Mouse (Mus musculus) right cerebral cortex, postnatal 14 days (tissue): ENCODE results near the gene Capg.

Experiments
- DNase-seq: peaks from one replicate; pipeline ENCODE4 v3.0.0; 2022

Gene Capg

DNA sequence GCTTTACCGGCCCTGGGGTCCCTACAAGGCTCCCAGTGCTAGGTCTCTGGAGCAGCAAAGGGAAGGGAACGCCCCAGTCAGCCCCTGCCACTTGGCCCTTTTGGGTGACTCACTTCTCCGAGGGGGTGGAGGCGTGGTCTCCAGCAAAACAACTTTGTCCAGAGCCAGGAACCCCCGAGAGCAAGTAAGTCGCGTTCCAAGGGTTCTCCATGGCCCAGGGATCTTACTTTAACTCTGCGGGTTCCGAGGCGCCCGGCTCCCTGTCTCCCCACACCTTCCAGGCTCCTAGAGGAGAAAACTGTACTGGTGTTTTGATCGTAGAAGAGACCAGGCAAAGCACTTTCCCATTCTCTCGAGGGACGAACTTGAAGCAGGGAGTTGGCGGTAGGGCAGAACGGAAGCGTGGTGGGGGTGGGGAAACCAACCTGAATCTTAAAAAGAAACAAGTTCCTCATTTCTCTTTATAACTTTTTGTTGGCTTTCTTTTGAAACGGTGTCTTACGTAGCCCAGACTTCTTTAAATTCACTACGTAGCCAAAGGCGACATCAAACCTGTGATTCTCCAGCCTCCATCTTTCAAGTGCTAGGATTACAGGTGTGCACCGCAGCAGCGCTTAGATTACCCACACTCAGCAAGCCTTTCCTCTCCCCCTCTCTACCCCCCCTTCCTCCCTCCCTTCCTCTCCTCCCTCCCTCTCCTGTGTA lies at the start of gene Capg:
Gene Capg (plus strand): TSS at position 109 of the 705 bp plus-strand sequence.
- DNase-seq: no peak

DNA sequence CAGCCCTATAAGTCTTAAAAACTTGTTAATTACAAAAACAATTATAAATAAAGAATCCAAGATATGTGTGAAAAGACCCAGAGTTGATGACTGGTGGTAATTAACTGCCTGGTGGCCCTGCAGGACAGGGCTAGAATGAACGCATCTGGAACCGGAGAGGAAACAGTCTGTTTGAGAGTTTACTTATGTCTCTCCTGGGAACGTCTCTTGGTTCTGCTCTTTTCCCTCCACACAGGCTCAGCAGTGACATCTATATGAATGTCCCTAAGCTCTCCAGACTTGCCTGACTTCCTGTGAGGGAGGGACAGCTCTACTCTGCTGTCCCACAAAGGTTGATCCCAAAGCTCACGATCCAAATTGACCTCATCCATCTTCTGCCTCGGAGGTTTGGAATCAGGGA lies 45.2 kb upstream of the Capg start:
- no peak for DNase-seq

DNA sequence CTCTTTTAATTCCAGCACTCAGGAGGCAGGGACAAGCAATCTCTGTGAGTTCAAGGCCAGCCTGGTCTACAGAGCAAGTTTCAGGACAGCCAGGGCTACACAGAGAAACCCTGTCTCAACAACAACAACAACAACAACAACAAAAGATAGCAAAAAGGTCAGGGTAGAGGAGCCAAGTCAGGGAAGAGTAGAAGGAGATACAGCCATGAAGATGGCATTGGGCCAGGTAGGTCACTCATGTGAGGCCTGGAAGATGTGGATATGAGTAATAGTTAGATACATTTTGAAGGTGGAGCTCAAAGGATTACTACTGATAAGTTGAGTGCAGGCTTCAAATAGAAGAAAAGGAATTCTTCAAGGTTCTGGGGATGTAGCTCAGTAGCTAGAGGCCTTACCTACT lies 40.9 kb upstream of the Capg start:
- DNase-seq: no peak

DNA sequence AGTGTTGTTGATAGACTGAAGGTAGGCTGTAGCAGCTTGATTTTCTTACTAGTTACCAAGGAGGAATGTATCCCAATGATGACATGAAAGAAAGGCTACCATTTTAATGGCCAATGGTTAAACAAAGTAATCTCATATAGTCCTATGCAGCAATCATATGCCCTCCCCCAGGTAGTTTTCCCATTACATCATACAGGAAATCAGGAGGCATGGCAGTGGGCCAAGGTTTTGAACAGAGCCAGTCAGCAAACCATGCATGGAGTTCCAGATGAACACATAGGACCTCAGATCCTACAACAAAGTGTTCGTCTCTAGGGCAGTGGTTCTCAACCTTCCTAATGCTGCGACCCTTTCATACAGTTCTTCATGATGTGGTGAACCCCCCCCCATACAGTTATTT lies 40.3 kb upstream of the Capg start:
- DNase-seq: no peak

DNA sequence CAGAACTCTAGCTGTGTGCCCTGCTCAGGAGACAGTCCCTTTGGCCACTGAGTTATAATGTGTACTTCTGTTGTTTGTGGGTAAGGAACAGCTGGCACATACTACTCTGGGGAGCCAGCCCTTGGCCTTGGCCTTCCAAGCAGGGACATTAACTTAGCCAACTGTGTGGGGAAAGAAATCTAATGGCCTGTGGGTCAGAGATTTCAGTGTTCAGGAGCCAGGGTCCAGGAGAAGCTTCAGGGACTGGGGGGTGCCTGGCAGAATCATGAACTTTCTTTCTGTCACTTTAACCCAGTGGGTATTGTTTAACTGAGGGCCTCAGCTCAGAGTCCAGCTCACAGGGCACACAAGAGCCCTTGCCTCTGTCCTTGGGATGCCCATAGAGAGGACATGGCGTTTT lies 38.1 kb upstream of the Capg start:
- no peak for DNase-seq

DNA sequence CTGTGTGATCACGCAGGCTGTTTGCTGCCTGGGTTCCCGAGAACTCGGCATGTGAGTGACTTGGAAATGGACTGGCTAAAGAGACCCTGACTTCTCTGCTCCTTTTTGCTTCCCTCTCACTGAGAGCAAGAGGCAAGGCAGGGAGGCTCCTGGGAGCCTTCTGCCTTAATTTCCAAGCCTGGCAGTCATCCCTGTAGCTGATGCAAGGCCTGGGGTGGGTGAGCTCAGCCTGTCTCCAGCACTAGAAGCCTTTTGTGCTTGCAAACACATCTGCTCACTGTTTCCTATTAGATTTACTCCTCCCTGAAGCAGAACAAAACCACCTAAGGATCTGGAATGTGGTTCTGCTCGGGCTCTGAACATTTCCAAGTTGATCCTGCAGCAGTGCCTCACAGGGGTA lies 35.6 kb upstream of the Capg start:
- DNase-seq: no peak

DNA sequence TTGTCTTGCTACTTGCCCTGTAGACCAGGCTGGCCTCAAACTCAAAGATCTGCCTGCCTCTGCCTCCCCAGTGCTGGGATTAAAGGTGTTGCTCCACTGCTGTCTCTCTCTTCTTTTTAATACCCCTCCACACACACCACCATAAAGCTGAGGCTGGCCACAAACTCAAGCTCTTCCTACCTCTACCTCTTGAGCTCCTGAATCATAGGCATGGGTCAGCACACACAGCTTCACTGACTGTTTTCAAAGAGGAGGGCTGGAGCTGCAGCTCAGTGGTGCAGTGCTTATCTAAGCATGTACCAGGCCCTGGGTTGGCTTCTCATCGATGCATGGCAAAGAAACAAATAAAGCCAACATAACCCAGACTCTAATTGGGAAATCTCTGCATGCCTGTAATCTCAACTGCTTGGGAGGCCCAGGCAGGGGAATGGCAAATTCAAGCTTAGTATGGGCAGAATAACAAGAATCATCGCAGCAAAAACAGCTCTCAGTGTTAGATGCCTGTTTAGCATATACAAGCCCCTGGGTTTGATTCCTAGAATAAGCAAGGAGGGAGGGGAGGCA lies 34.2 kb upstream of the Capg start:
- DNase-seq: no peak

DNA sequence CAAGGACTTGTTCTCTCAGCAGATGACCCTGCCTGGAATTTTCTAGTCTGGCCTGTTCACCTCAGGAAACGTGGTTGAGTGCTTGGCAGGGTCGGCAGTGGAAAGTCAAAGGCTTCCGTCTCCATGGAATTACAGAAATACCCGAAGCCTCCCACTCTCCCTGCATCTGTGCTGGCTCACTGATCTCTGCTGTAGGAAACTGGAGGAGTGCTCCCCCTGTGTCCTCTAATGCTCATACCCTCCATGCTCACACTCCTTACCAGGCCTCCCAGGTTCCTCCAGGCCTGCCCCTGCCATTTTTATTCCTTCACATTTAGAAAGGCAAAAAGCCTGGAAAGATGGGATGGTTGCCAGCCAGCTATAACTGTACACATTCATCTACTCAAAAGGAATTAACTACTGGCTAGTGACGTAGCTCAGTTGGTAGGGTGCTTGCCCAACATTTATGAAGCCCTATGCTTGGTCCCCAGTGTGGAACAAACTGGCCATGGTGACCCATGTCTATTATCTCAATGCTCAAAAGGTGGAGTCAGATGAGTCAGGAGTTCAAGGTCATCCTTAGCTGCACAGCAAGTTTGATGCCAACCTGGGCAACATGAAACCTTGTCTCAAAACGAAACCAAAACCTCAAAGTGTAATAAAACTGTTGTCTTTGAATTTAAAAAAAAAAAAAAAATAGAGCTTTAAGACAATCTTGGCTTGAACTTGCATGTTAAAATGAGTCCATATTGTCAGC lies 33.3 kb upstream of the Capg start:
- no peak for DNase-seq

DNA sequence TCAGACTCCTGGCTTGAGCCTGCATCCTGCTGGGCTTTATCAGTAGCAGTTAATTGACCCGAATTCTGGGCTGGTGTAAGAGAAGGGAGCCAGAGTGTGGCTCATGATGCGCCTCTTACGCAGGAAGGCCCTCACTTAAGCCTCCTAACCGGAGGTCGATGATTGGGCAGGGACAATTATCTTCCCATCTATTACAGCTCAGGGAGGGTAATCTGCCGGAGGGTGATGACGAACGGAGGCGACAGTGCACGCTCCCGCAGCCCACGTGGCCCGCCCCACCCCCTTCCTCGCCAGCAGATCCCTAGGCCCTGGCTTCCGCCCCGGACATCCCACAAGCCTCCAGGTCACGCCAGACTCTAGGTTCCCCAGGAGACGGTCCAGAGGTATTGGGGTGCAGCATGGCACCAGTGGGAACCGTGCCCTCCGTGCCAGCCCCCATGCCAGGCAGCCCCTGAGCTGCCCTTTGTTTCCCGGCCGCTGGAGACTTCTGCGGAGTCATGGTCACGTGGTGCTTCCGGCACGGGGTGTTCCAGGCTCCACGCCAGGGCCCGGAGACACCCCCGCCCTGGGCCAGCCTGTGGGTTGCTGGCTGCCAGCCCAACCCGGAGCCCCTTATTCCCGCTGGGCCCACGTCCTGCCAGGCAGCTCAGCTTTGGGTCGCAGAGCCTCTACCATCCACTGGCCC lies 31.7 kb upstream of the Capg start:
- peak; percentile 84 for DNase-seq

DNA sequence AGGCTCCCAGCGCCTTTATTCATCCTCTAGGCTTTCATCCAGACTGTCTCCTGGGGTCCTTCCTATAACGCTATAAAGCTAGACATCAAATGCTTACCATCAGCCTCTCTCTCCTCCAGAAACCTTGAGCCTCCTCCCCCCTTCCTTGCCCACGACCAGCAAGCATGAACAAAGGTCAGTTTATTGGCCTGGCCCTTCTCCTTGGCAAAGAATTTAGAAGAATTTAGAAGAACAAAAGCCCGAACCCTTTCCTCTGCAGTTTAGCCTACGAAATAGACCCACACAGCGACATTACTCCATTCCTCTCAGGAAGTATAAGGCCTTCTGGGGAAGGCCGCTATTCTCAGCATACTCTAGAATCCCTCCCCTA lies 31.1 kb upstream of the Capg start:
- no peak for DNase-seq

DNA sequence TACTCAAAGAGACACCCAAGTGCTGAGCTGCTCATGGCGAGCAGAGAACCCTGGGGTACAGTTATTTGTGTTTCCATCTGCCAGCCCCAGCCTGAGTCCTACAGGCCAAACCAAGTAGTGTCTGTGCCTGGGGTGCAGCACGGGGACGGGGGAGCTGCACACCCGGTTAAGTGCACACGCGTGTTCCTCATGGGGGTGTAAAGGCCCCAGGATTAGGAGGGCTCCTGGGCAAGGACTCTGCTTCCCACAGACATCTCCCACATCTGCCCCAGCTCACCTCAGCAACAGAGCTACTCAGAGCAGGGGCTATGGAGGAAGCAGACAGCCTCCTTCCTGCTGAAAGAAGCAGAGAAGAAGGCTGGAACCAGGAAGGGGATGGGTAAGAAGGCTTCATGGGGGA lies 28.5 kb upstream of the Capg start:
- no peak for DNase-seq

DNA sequence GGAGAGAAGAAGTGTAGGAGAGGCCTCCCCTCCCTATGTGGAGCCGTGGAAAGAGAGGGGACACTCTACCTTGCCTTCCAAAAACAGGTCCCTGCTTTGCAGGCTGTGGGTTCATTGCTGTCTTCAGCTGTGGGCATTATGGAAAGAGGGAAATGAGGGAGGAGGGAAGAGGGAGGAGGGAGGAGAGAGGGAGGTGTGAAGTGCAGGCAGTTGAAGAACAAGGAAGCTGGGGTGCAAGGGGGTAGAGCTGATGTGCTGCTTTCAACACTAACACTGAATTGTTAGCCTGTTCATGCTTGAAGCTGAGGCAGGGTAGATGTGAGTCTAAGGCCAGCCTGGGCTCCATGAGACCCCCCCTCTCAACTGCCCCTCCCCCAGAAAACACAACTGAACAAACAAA lies 25.3 kb upstream of the Capg start:
- DNase-seq: no peak

DNA sequence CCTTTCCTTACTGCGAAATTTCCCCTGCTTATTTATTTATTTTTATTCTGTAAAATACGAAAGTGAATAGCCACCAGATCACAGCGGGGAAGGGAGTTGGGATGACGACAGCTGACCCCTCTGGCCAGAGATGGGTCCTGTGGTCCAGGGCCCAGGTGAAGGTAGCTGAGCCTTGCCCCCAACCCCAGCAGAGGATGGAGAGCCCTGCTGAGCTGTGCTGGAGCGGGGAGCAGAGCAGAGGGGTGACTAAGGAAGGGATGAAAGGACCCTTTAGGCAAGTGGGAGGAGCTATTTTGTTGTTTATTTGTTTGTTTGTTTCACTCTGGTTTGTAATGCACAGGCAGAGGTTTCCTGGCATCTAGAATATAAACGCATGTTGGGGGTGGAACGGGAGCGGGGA lies 24.9 kb upstream of the Capg start:
- no peak for DNase-seq

DNA sequence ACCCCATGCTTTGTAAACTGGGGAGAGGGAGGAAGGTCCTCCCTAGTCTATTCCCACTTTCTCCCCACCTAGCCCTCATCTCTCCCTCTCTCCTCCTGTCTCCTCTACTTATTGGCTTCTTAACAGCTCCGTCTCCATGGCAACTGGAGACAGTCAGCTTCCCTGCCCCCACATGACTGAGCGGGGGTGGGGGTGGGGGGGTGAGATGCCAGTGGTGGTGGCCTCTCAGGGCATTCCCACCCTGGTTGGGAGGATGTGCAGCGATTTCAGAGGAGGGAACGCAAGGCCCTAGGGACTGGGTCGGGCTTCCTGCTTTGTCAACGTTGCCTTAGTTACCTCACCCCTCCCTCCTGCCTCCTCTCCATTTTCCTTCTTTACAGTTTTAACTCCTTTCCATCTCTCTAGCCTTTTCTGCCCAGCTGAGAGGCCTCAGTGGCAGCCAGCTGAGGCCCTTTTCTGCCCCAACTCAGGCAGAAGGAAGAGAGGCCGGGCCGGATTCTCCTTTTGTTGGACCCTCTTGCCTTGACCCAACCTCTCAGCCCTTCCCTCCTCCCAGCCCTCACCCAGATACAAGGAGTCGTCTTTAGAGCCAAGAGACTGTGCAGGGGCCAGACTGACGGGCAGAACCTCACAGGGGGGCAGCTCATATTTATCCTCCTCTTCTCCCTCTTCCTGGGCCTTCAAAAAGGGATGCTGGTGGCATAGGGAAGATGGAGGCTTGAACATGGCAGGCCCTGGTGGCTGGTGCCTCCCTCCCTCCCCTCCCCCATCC lies 24.1 kb upstream of the Capg start:
- peak; percentile 65 for DNase-seq

DNA sequence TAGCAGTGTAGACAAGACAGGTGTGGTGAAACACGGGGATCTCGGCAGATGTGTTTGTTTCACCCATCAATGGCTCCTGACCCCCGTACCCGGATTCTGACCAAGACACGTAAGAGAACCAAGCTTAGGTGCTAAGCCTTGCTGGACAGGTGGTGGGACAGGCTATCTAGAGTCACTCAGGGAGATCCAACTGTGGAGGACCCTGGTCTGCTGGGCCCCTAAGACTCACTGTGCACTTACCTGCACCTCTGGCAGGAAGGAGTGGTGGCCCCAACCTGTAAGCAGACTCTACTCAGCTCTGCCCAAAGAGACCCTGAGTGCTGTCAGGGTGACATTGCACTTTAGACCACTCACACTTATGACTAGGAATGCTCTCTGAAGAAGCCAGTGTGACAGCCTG lies 23.3 kb upstream of the Capg start:
- no peak for DNase-seq

DNA sequence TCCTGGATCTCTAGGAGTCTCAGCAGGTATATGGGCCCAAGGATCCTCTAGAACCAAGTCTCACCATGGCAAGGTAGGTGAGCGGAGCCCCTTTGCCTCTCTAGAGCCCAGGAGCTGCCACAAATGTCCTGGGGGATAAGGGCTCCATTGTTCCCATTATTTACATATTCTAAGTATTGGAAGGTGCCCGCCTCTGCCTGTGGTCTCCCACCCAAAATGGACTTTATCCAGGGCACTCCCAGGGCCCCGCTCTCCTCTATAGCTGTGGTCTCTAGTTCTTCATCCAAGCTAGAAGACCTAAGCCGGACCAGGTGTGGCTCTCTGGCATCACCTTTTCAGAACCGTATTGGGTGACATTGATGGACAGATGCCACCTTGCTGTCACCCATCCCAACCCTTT lies 22.6 kb upstream of the Capg start, which contains the start of gene Sh2d6:
Gene Sh2d6 (minus strand): TSS at position 101 of the 400 bp plus-strand sequence.
- no peak for DNase-seq

DNA sequence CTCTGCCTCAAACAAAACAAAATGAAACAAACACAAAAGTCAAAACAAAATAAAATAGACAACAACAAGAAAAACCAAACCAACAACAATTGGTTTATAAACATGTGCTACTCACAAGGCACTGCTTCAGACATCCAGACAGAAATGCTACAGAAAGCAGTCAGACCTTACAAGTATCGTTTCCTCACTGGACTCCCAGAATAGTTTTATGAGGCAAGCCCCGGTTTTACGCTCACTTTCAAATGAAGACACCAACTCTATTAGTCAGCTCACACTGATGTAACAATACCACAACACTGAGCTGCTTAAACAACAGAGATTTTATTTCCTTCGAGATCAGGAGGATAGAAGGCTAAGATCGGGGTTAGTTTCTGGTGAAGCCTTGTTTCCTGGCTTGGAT lies 21.9 kb upstream of the Capg start:
- no peak for DNase-seq

DNA sequence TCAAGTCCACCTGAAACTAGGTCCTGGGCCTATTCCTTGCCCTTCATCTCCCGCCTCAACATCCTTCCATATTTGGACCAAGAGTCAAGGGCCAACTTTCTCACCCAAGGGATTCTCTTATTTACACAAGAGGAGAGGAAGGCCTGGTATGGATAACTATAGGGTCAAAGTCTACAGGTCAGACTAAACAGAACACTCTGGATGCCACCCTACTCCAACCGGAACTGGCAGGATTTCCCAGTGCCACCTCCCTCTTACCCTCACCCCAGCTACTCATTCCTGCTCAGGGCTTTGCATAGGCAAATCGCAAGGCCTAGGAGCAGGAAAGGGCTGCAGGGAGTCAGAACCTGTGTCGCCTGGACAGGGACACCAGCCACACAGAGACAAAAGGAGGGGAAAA lies 21.0 kb upstream of the Capg start:
- no peak for DNase-seq

DNA sequence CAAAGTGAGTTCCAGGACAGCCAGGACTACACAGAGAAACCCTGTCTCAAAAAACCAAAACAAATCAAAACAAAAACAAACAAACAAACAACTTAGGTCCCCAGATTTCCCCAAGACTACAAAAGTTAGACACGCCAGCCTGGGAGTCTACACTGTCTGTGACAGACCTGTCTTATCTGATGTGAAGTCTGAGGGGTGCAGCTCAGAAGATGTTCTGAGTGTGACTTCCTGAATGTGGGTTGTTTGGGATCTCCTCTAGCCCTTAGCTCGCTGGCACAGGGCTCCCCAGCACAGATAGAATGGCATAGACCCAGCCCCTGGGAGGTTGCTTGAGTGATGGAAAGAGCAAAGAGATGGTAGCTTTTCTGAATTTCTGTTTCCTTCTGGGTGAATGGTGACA lies 20.0 kb upstream of the Capg start:
- no peak for DNase-seq

DNA sequence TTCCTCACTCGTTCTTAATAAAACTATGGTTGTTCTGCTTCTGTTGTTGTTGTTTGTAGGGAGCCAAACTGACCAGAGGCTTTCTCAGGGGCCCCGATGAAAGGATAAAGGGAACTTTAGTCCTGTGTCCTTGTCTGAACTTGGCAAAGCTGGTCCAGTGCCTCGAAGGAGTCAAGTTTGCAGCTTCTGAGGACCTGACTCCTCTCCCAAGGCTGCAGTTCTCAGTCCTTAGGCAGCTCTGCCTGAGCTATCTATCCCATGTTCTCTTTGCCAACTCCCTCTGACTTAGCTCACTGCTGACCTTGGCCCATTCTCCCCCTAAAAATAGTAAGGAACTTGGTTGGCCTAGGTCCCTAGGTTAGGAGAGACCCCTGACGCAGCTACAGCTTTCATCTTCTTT lies 17.1 kb upstream of the Capg start:
- DNase-seq: no peak

DNA sequence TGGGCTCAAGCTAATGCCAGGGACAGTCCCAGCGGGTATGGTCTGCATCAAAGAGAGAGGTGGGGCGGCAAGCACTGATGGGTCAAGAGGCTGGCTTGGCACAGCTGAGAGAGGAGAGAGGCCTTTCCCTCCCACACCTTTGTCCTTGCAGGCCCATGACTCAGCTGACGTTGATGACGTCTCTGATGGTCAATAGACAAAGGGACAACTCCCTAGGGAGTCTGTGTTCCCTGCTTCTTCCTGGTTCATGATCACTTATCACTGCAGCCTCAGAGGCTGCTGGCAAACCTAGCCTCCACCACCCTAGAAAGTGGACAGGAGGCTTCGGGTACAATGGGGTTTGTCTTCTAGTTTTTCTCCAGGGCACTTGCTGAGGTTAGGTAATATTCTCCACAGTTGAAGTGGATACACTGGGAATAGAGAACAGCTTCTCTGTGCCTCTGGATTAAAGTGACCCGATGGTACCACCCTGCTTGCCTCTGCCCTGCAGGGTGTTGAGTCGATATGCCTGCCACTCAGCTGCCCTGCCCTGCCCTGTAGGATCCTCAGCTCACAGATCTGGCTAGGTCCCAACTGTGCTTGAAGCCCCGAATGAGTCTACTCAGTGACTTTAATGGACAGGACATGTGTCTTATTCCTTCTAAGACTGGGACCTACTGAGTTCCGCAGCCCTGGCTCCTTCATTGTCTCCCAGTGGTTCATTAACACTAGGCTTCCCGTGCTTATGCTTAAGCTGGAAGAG lies 15.6 kb upstream of the Capg start:
- no peak for DNase-seq

DNA sequence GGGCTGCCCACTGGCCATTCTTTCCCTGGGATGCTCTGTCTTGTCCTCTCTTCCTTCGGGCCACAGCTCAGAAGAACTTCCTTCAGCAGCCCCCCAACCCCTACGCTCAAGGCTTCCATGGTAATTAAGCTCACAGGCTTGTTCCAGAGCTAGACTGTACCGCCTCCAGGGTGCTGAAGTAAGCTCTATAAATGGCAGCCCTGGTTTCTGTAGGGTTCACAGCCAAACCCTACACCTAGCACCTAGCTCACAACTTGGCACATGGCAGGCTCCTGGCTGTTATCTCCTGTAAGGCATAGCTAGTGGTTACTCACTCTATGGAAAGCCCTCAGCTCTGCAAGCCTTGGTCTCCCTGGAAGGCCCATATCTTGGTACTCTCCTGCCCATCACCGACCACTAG lies 11.6 kb upstream of the Capg start:
- DNase-seq: no peak
